ENCODE assay signal across 8 mouse cellular contexts in genomic region chr17:34980655-34981054, GRCm38 (mm10). TPM values are rescaled to one million over a fixed set of nuclear protein-coding genes. Genes with fewer than 3 reads are reported as not detected.
DNase-seq lines count a peak whose midpoint lies in the region; ATAC-seq lines count a peak whose summit lies in the region.

No protein-coding gene starts in this region.

- peak overlapping the region; percentile 93 for H3K4me2 ChIP-seq in forebrain, embryonic 16.5 days (ENCODE audit: low read length)

- H3K36me3 ChIP-seq in forebrain, embryonic 16.5 days (ENCODE audit: control insufficient read depth, insufficient read depth), result no peaks in the 10 kb centered on the region

- peak overlapping the region; percentile 96 for H3K9ac ChIP-seq in forebrain, embryonic 16.5 days (replicated peaks; ENCODE audit: low read depth, low read length)

- H3K27me3 ChIP-seq in forebrain, embryonic 16.5 days (replicated peaks; ENCODE audit: control insufficient read depth, insufficient read depth, low read length), result no peaks in the 10 kb centered on the region

- H3K4me1 ChIP-seq in forebrain, embryonic 16.5 days (replicated peaks; ENCODE audit: control insufficient read depth, insufficient read depth, low read length), result peaks cover 17% of the 10 kb centered on the region

- no peak for ATAC-seq in forebrain, embryonic 16.5 days

- intact Hi-C loops in heart, postnatal 25 days (cut with DNase I), result loop anchor here (1.0 to 10.0 kb wide), 2 partner anchors 24 to 46 kb away; partner anchors contain the start of gene Neu1

- peak overlapping the region; percentile 89 for H3K4me3 ChIP-seq in forebrain, embryonic 16.5 days (replicated peaks; ENCODE audit: low read length)

- peak overlapping the region; percentile 20; the same call in 1 of the 2 replicates for H3K27ac ChIP-seq in forebrain, embryonic 16.5 days (ENCODE audit: low read length)

- 17% methylated on average over 2 of the region's 2 CpGs for WGBS in forebrain, embryonic 16.5 days

- no peaks in the 10 kb centered on the region for H3K9me3 ChIP-seq in forebrain, embryonic 16.5 days (ENCODE audit: control insufficient read depth, low read length)

- DNase-seq in heart, adult 18-20 months, result peak; percentile 67 to 68
- no peak for DNase-seq in heart, postnatal 25 days (ENCODE audit: low spot score)
- DNase-seq in NIH3T3 (ENCODE audit: low read depth), result peak; percentile 83
- DNase-seq in kidney, adult 9 months, result peak; percentile 86
- DNase-seq in lung, postnatal 36 days, result peak; percentile 81
- DNase-seq in urinary bladder, postnatal 36 days (ENCODE audit: low spot score in 2 of 2), result no peak
- DNase-seq in cerebellum, adult 9-11 months, result no peak

RNA-seq across cellular contexts. Expression of gene Lsm2, which starts 1.0 kb away (rescaled TPM):
- total RNA-seq in heart, adult 18-20 months (2021), result 10 to 100 TPM; 16.3 to 18.0 TPM
- 10 to 100 TPM; 19.0 to 19.1 TPM for total RNA-seq in heart, postnatal 25 days (2021)
- polyA plus RNA-seq in forebrain, embryonic 16.5 days (2015; fragmentation: Nextera tagmentation; extraction: Ambion mirVana), result 119 and 121 TPM in 2 replicates

RNA-seq across cellular contexts. Expression of gene Hspa1l, which starts 8.2 kb away (rescaled TPM):
- 10 to 100 TPM in 1 of 2 experiments, 1 to 10 TPM in 1; 9.8 to 10.8 TPM for total RNA-seq in heart, adult 18-20 months (2021)
- 1 to 10 TPM; 6.9 to 8.1 TPM for total RNA-seq in heart, postnatal 25 days (2021)
- 1.5 and 1.7 TPM in 2 replicates for polyA plus RNA-seq in forebrain, embryonic 16.5 days (2015; fragmentation: Nextera tagmentation; extraction: Ambion mirVana)

RNA-seq across cellular contexts. Expression of gene Hspa1a, which starts 8.7 kb away (rescaled TPM):
- total RNA-seq in heart, adult 18-20 months (2021), result 10 to 100 TPM; 17.5 to 41.5 TPM
- 1 to 10 TPM; 2.9 to 7.7 TPM for total RNA-seq in heart, postnatal 25 days (2021)
- 3.3 and 5.2 TPM in 2 replicates for polyA plus RNA-seq in forebrain, embryonic 16.5 days (2015; fragmentation: Nextera tagmentation; extraction: Ambion mirVana)

RNA-seq across cellular contexts. Expression of gene Gm20481, which starts 10.9 kb away (rescaled TPM):
- not detected for total RNA-seq in heart, adult 18-20 months (2021)
- total RNA-seq in heart, postnatal 25 days (2021), result not detected
- not detected in 2 replicates for polyA plus RNA-seq in forebrain, embryonic 16.5 days (2015; fragmentation: Nextera tagmentation; extraction: Ambion mirVana)

RNA-seq across cellular contexts. Expression of gene Vars, which starts 20.1 kb away (rescaled TPM):
- total RNA-seq in heart, adult 18-20 months (2021), result 10 to 100 TPM; 32.4 to 35.1 TPM
- total RNA-seq in heart, postnatal 25 days (2021), result 10 to 100 TPM; 25.7 to 26.9 TPM
- polyA plus RNA-seq in forebrain, embryonic 16.5 days (2015; fragmentation: Nextera tagmentation; extraction: Ambion mirVana), result 81.7 and 85.2 TPM in 2 replicates

Comparison
In these comparisons a context has a peak if more than half of its experiments do, and no peak if none do; other contexts are left out.
1. DNase-seq: peak in heart, adult 18-20 months (2 of 2), NIH3T3 (single experiment), kidney, adult 9 months (single experiment) and lung, postnatal 36 days (single experiment); none in heart, postnatal 25 days (single experiment), urinary bladder, postnatal 36 days (0 of 2) and cerebellum, adult 9-11 months (single experiment).